ENCODE assay signal across 7 mouse cellular contexts in genomic region chr6:149119853-149120252, GRCm38 (mm10). TPM values are rescaled to one million over a fixed set of nuclear protein-coding genes. Genes with fewer than 3 reads are reported as not detected.
DNase-seq lines count a peak whose midpoint lies in the region; ATAC-seq and TF ChIP-seq lines count a peak whose summit lies in the region.

No protein-coding gene starts in this region.

- peak; percentile 65 for ATAC-seq in G1E (ENCODE audit: extremely low read depth, insufficient number of reproducible peaks, low FRiP score, poor library complexity, severe bottlenecking)
- ATAC-seq in heart, postnatal 0 days (ENCODE audit: insufficient read depth, low read depth), result peak; percentile 75

- H3K4me3 ChIP-seq in G1E (ENCODE audit: low read depth, low read length), result no peak overlapping the region
- H3K4me3 ChIP-seq in heart, postnatal 0 days (ENCODE audit: low read depth, low read length), result no peak overlapping the region
- H3K4me3 ChIP-seq in lung, adult 2 months (replicated peaks; ENCODE audit: extremely low read depth, low read depth, low read length), result no peak overlapping the region

- peak; percentile 74 for DNase-seq in CD4-positive, CD25-positive, alpha-beta regulatory T cell, adult 2 months (ENCODE audit: low read depth, low spot score)
- DNase-seq in G1E (ENCODE audit: low spot score), result no peak
- DNase-seq in embryo, embryonic 10 days (ENCODE audit: low spot score), result peak; percentile 64
- peak; percentile 82 for DNase-seq in heart, postnatal 0 days (ENCODE audit: low spot score)
- DNase-seq in kidney, postnatal 10 days, result peak; percentile 73
- DNase-seq in lung, adult 2 months, result no peak
- DNase-seq in retina, postnatal 7 days (ENCODE audit: low read depth, low spot score), result peak; percentile 48

- H3K36me3 ChIP-seq in G1E (replicated peaks), result no peaks in the 10 kb centered on the region
- H3K36me3 ChIP-seq in heart, postnatal 0 days (replicated peaks; ENCODE audit: control insufficient read depth, insufficient read depth, low read length), result no peaks in the 10 kb centered on the region

- no peak overlapping the region for H3K27ac ChIP-seq in heart, postnatal 0 days (ENCODE audit: low read depth)

- TF ChIP-seq CTCF in G1E (IDR thresholded peaks at IDR 0.05; ENCODE audit: low read depth, low read length), result peak; percentile 46; the same call in 1 of the 2 replicates
- peak; percentile 79 for TF ChIP-seq CTCF in heart, postnatal 0 days (IDR thresholded peaks at IDR 0.05; ENCODE audit: low read depth)
- peak; percentile 26; the same call in 1 of the 2 replicates for TF ChIP-seq CTCF in lung, adult 2 months (IDR thresholded peaks at IDR 0.05; ENCODE audit: insufficient read depth, low read length)

- H3K9me3 ChIP-seq in G1E (replicated peaks), result no peaks in the 10 kb centered on the region
- H3K9me3 ChIP-seq in heart, postnatal 0 days (replicated peaks; ENCODE audit: control insufficient read depth, low read length), result no peaks in the 10 kb centered on the region

- H3K9ac ChIP-seq in heart, postnatal 0 days (replicated peaks; ENCODE audit: low read depth, low read length), result no peak overlapping the region

- H3K4me1 ChIP-seq in G1E (ENCODE audit: insufficient read depth, low read depth, low read length), result peaks cover 4% of the 10 kb centered on the region; the same call in 1 of the 2 replicates
- H3K4me1 ChIP-seq in heart, postnatal 0 days (ENCODE audit: control insufficient read depth, insufficient read depth), result no peaks in the 10 kb centered on the region
- H3K4me1 ChIP-seq in lung, adult 2 months (ENCODE audit: control insufficient read depth, insufficient read depth, low read length), result peaks cover 2% of the 10 kb centered on the region; the same call in 1 of the 2 replicates

- WGBS in heart, postnatal 0 days, result 35% methylated on average over 2 of the region's 2 CpGs
- 32% methylated on average over 2 of the region's 2 CpGs for WGBS in lung, adult 2 months

- H3K4me2 ChIP-seq in heart, postnatal 0 days (ENCODE audit: low read depth, low read length), result no peak overlapping the region

- no peak for TF ChIP-seq POLR2A in lung, adult 2 months (IDR thresholded peaks at IDR 0.05; ENCODE audit: borderline replicate concordance, extremely low read depth, low read depth, low read length)

- TF ChIP-seq EP300 in heart, postnatal 0 days (IDR thresholded peaks at IDR 0.05; ENCODE audit: low read depth), result no peak

- no peaks in the 10 kb centered on the region for H3K27me3 ChIP-seq in G1E (ENCODE audit: insufficient read depth, low read length)
- no peaks in the 10 kb centered on the region for H3K27me3 ChIP-seq in heart, postnatal 0 days (ENCODE audit: control insufficient read depth, insufficient read depth, low read length)

RNA-seq across cellular contexts. Expression of gene Gm10203, which starts 10.1 kb away (rescaled TPM):
- total RNA-seq in G1E (2014; fragmentation: Nextera tagmentation) (not detected in 2 replicates), G1E (2017) (not detected in 2 replicates)
- not detected in 2 replicates for polyA plus RNA-seq in G1E (2012)
- total RNA-seq in heart, postnatal 0 days (2014; rRNA removed; ENCODE audit: low replicate concordance), result not detected in 2 replicates
- polyA plus RNA-seq in heart, postnatal 0 days (2015; fragmentation: Nextera tagmentation; extraction: Ambion mirVana), result not detected in 2 replicates
- not detected in 2 replicates for polyA plus RNA-seq in lung, adult 2 months (2012; rRNA removed)

RNA-seq across cellular contexts. Expression of gene Dennd5b, which starts 18.4 kb away (rescaled TPM):
- total RNA-seq in G1E (2014; fragmentation: Nextera tagmentation) (not detected in 2 replicates), G1E (2017) (0.27 and 0.29 TPM in 2 replicates)
- not detected in 2 replicates for polyA plus RNA-seq in G1E (2012)
- total RNA-seq in heart, postnatal 0 days (2014; rRNA removed; ENCODE audit: low replicate concordance), result 25.5 and 29.1 TPM in 2 replicates
- polyA plus RNA-seq in heart, postnatal 0 days (2015; fragmentation: Nextera tagmentation; extraction: Ambion mirVana), result 5.4 and 5.6 TPM in 2 replicates
- 4.8 and 10.8 TPM in 2 replicates for polyA plus RNA-seq in lung, adult 2 months (2012; rRNA removed)

RNA-seq across cellular contexts. Expression of gene Etfbkmt, which starts 19.8 kb away (rescaled TPM):
- total RNA-seq in G1E (2014; fragmentation: Nextera tagmentation) (85.6 and 101 TPM in 2 replicates), G1E (2017) (62.7 and 75.4 TPM in 2 replicates)
- polyA plus RNA-seq in G1E (2012), result 1.8 and 2.7 TPM in 2 replicates
- total RNA-seq in heart, postnatal 0 days (2014; rRNA removed; ENCODE audit: low replicate concordance), result 21.8 and 31.7 TPM in 2 replicates
- 19.9 and 22.4 TPM in 2 replicates for polyA plus RNA-seq in heart, postnatal 0 days (2015; fragmentation: Nextera tagmentation; extraction: Ambion mirVana)
- polyA plus RNA-seq in lung, adult 2 months (2012; rRNA removed), result 11.8 and 16.3 TPM in 2 replicates

Comparison
In these comparisons a context has a peak if more than half of its experiments do, and no peak if none do; other contexts are left out.
1. DNase-seq: peak in CD4-positive, CD25-positive, alpha-beta regulatory T cell, adult 2 months (single experiment), embryo, embryonic 10 days (single experiment), heart, postnatal 0 days (single experiment), kidney, postnatal 10 days (single experiment) and retina, postnatal 7 days (single experiment); none in G1E (single experiment) and lung, adult 2 months (single experiment).
2. CTCF ChIP-seq: peak in every context shown above with its lines; median percentile 79 in heart, postnatal 0 days; 46 in G1E; 26 in lung, adult 2 months.